Mouse (Mus musculus) neural tube, embryonic 11.5 days (tissue): ENCODE results near the gene Bmper. TPM values are rescaled to one million over a fixed set of nuclear protein-coding genes. Genes with fewer than 3 reads are reported as not detected.

Experiments
- ATAC-seq: fragments of 200-750 bp; cut with Nextera tagmentation; 2 replicates; pipeline ENCODE4 v1.8.0; 2017; ENCODE audit warnings: moderate number of reproducible peaks, mild to moderate bottlenecking, moderate TSS enrichment, moderate library complexity; ENCODE audit not compliant: insufficient read depth, low FRiP score, low TSS enrichment
- DNase-seq: peaks from one replicate; pipeline ENCODE4 v3.0.0-alpha.2; 2015; ENCODE audit warnings: low spot score
- H3K27ac ChIP-seq: fragments of 300-500 bp; sonication (generic); 2 replicates; pipeline ENCODE4 v1.5.1; 2014; ENCODE audit warnings: low read depth, mild to moderate bottlenecking, low read length
- H3K27me3 ChIP-seq: fragments of 300-500 bp; sonication (generic); 2 replicates; pipeline ENCODE4 v1.6.1; 2014; ENCODE audit warnings: mild to moderate bottlenecking, low read length, mixed read lengths; ENCODE audit not compliant: control insufficient read depth, insufficient read depth
- H3K36me3 ChIP-seq: fragments of 300-500 bp; sonication (generic); 2 replicates; pipeline ENCODE4 v1.6.1; 2014; ENCODE audit warnings: mild to moderate bottlenecking, low read length, moderate library complexity, mixed read lengths; ENCODE audit not compliant: control insufficient read depth, insufficient read depth
- H3K4me1 ChIP-seq: fragments of 300-500 bp; sonication (generic); 2 replicates; pipeline ENCODE4 v1.6.1; 2014; ENCODE audit warnings: low read length, mixed read lengths; ENCODE audit not compliant: control insufficient read depth, insufficient read depth
- H3K4me2 ChIP-seq: fragments of 300-500 bp; sonication (generic); 2 replicates; pipeline ENCODE4 v1.6.1; 2014; ENCODE audit warnings: low read depth, mild to moderate bottlenecking, moderate library complexity
- H3K4me3 ChIP-seq: fragments of 300-500 bp; sonication (generic); 2 replicates; pipeline ENCODE4 v1.5.1; 2014; ENCODE audit warnings: low read depth, low read length
- H3K9ac ChIP-seq: fragments of 300-500 bp; sonication (generic); 2 replicates; pipeline ENCODE4 v1.6.1; 2014; ENCODE audit warnings: mild to moderate bottlenecking, low read length
- H3K9me3 ChIP-seq: fragments of 300-500 bp; sonication (generic); 2 replicates; pipeline ENCODE4 v1.6.1; 2016; ENCODE audit warnings: low read length; ENCODE audit not compliant: control insufficient read depth
- WGBS: fragments of 180-500 bp; shearing (Covaris S2); extraction: QIAGEN DNeasy Blood & Tissue Kit; methylation state at CpG from one replicate; pipeline ENCODE4 v1.1.7; 2014; 5-methylcytosine and 5-hydroxymethylcytosine counted together
- polyA plus RNA-seq: library from polyadenylated mRNA; unstranded; fragments of >200 nt; fragmentation: Nextera tagmentation; extraction: Ambion mirVana; gene quantifications from 2 replicates; pipeline ENCODE4 v1.2.1, GENCODE M21; 2014

The Bmper gene
- polyA plus RNA-seq, 1 experiment from 2014 or later = 10.5 TPM

DNA sequence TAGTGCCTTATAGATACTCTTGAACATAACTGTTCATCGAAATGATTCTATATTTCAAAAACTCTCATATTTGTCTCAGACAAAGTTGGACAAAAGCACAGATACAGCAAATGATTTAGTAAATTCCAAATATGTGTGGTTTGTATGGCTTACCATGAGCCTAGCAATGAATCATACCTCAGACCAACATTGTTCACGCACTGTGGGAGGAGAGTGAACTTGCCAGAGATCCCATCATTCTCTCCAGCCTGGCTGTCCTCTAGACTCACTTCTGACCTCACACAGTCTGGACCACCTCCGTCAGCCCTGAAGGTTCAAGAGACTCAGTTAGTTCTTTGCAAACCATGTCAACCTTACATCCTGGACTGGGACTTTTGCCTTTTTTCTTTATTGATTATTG, 175.0 kb downstream of the Bmper start:
- Histone ChIP-seq H3K4me1 (no peaks in the 10 kb centered on the region), H3K9me3 (no peaks in the 10 kb centered on the region), H3K4me3 (no peak overlapping the region), H3K27me3 (no peaks in the 10 kb centered on the region), H3K36me3 (no peaks in the 10 kb centered on the region), H3K27ac (no peak overlapping the region), H3K9ac (no peak overlapping the region), H3K4me2 (no peak overlapping the region)
- 90% methylated on average over 3 of the region's 3 CpGs for WGBS
- no peak for ATAC-seq
- DNase-seq = no peak

DNA sequence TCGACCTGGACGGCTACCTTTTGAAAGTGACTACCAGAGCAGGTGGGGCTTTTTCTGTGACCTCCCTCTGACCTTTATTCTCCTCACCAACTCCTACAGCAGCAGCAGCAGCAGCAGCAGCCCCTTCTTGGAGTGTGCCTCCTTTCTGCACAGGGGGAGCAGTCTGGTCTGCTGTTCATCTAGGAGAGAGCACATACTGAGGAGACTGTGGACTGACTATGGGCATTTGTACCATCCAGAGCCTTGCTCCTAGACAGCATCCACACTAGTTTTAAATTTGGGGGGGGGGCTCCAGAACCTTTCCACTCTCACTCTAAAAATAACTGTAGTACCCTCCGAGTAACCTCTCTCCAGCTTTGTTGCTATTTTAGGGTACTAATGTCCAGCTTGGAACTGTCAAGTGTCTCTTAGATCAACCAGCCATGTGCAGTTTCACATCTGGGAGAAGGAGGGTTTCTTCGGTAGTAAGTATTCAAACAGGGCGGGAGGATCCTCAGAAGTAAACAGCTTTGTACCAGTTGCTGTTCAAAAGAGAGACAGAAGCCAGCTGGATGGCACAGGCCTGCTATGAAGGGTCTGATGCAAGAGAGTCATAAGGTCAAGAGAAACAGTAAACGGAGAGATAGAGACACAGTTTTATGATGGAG, 176.9 kb downstream of the Bmper start:
- Histone ChIP-seq H3K4me2 (no peak overlapping the region), H3K27me3 (no peaks in the 10 kb centered on the region), H3K36me3 (no peaks in the 10 kb centered on the region), H3K9me3 (no peaks in the 10 kb centered on the region), H3K9ac (no peak overlapping the region), H3K4me1 (no peaks in the 10 kb centered on the region), H3K27ac (no peak overlapping the region), H3K4me3 (no peak overlapping the region)
- ATAC-seq (no peak), DNase-seq (no peak)
- WGBS = 64% methylated on average over 6 of the region's 6 CpGs

- 76% methylated on average over 6 of the region's 6 CpGs for WGBS
- Histone ChIP-seq H3K9me3 (no peaks in the 10 kb centered on the region), H3K4me1 (no peaks in the 10 kb centered on the region), H3K27ac (no peak overlapping the region), H3K4me3 (no peak overlapping the region), H3K36me3 (no peaks in the 10 kb centered on the region), H3K9ac (no peak overlapping the region), H3K4me2 (no peak overlapping the region), H3K27me3 (no peaks in the 10 kb centered on the region)
- DNase-seq (no peak), ATAC-seq (no peak)
Measured at GRCm38 (mm10) chr9:23407416-23407815, 184.5 kb downstream of the Bmper start.

DNA sequence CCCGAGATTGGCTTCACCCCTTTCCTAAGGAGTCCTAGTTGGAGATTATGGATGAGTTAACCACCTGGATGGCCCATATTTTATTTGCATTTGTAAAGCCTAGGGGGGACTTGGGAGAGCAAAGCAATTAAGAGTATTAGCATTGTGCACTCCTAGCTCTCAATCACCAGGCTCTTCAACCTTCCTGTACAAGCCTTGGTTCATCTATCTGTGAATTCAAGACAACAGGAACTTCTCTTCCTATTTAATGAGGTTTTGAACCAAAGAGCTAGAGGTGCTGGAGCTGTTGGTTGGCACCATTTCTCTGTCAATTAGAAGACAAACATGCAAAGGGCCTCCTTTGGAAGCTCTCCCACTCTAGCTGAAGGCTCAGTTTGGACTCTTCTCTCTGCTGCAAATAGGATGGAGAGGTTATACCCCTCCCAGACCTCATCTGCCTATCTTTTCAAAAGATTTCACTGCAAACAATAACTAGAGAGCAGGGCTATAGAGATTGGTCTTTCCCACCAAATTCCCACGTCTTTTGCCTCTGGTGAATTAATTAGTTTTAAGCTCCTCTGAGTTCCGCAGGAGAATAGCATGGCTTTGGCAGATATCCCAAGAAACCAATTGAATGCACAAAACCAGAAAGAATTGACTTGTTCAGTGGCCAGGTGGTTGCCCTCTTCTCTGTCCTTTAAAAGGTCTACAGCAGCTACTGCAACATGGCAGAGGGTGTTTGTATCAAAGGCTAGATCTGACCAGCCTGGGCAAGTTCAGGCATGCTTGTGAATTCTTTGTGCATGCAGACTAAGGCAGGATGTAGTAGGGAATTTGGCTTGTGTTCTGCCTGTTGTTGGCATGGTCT, 185.3 kb downstream of the Bmper start:
- Histone ChIP-seq H3K4me2 (no peak overlapping the region), H3K27me3 (no peaks in the 10 kb centered on the region), H3K9me3 (no peaks in the 10 kb centered on the region), H3K4me1 (no peaks in the 10 kb centered on the region), H3K27ac (no peak overlapping the region), H3K4me3 (no peak overlapping the region), H3K36me3 (no peaks in the 10 kb centered on the region), H3K9ac (no peak overlapping the region)
- DNase-seq (no peak), ATAC-seq (no peak)
- WGBS = 79% methylated on average over 3 of the region's 3 CpGs

GRCm38 (mm10) chr9:23410567-23410966, 187.7 kb downstream of the Bmper start:
- Histone ChIP-seq H3K36me3 (no peaks in the 10 kb centered on the region), H3K4me3 (no peak overlapping the region), H3K9me3 (no peaks in the 10 kb centered on the region), H3K4me1 (no peaks in the 10 kb centered on the region), H3K4me2 (no peak overlapping the region), H3K27me3 (no peaks in the 10 kb centered on the region), H3K27ac (no peak overlapping the region), H3K9ac (no peak overlapping the region)
- no peak for ATAC-seq
- DNase-seq = no peak
- WGBS = 78% methylated on average over 2 of the region's 2 CpGs

DNA sequence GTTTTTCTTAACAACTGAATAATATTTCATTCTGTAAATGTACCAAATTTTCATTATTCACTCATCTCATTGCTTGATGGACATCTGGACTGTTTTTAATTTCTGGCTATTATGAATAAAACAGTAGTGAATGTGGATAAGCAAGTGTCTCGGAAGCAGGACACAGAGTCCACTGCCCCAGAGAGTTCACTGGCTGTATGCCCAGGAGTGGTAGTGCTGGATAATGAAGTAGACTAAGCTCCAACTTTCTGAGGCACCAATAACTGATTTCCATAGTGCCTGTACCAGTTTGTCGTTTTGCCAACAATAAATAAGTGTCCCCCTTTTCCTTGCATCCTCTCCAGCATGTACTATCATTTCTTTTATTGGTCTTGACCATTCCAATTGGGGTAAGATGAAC, 190.1 kb downstream of the Bmper start:
- no peak for DNase-seq
- Histone ChIP-seq H3K4me3 (no peak overlapping the region), H3K27me3 (no peaks in the 10 kb centered on the region), H3K9ac (no peak overlapping the region), H3K27ac (no peak overlapping the region), H3K4me1 (no peaks in the 10 kb centered on the region), H3K9me3 (no peaks in the 10 kb centered on the region), H3K4me2 (no peak overlapping the region), H3K36me3 (no peaks in the 10 kb centered on the region)
- no peak for ATAC-seq
- 89% methylated on average over 2 of the region's 2 CpGs for WGBS

GRCm38 (mm10) chr9:23419107-23419506, 196.2 kb downstream of the Bmper start:
- H3K36me3 ChIP-seq = no peaks in the 10 kb centered on the region
- no peak for ATAC-seq
- H3K4me3 ChIP-seq = no peak overlapping the region
- no peak overlapping the region for H3K27ac ChIP-seq
- DNase-seq = no peak
- no peaks in the 10 kb centered on the region for H3K4me1 ChIP-seq
- no peak overlapping the region for H3K9ac ChIP-seq
- 92% methylated on average over 2 of the region's 2 CpGs for WGBS
- H3K9me3 ChIP-seq = no peaks in the 10 kb centered on the region
- no peaks in the 10 kb centered on the region for H3K27me3 ChIP-seq
- H3K4me2 ChIP-seq = no peak overlapping the region

DNA sequence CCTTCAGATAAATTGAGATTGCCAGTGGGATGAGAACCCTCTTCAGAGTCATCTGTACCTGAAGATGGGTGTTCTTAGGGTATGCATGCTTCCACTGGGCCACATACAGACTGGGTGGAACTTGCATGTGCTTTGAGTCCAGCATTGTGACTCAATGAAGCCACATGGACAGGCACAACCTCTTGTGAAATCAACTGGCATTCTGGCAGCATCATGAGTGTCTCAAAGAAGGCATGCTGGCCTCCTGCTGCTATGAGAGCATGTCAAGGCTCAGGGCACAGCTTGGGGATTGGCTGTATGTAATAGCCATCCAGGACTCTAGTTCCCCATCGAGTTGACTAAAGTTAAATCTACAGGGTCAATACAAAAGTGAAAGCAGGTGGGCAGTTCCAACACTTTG, 200.9 kb downstream of the Bmper start:
- Histone ChIP-seq H3K9me3 (no peaks in the 10 kb centered on the region), H3K9ac (no peak overlapping the region), H3K4me2 (no peak overlapping the region), H3K4me3 (no peak overlapping the region), H3K36me3 (no peaks in the 10 kb centered on the region), H3K4me1 (no peaks in the 10 kb centered on the region), H3K27me3 (no peaks in the 10 kb centered on the region), H3K27ac (no peak overlapping the region)
- DNase-seq = no peak
- 79% methylated on average over 1 of the region's 1 CpGs for WGBS
- no peak for ATAC-seq

GRCm38 (mm10) chr9:23432631-23433030, 209.8 kb downstream of the Bmper start:
- Histone ChIP-seq H3K27me3 (no peaks in the 10 kb centered on the region), H3K4me2 (no peak overlapping the region), H3K4me1 (no peaks in the 10 kb centered on the region), H3K9ac (no peak overlapping the region), H3K27ac (no peak overlapping the region), H3K9me3 (no peaks in the 10 kb centered on the region), H3K36me3 (no peaks in the 10 kb centered on the region), H3K4me3 (no peak overlapping the region)
- WGBS = 77% methylated on average over 2 of the region's 2 CpGs
- DNase-seq (no peak), ATAC-seq (no peak)
